Mouse (Mus musculus): ENCODE measurements around the gene Krtap1-5.

Gene Krtap1-5

DNA sequence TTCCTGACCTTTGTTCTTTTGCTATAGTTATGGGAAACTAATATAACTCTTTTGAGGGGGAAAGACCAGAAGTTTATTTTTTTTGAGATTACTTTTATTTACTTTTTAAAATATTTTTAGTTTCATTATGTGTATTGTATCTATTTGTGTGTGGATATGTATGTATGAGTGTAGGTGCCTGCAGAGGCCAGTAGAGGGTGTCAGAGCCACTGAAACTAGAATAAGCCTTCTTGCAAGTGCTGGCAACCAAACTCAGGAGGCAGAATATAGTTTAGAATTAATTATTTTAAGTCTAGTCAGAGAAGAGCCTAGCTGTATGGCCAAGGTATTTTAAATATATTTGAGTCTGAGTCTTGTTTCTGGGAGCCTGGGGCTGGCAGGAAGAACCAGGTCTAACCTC, 32.9 kb downstream of the Krtap1-5 start:
- DNase-seq (ENCODE audit: low spot score in 2 of 2): no peak

DNA sequence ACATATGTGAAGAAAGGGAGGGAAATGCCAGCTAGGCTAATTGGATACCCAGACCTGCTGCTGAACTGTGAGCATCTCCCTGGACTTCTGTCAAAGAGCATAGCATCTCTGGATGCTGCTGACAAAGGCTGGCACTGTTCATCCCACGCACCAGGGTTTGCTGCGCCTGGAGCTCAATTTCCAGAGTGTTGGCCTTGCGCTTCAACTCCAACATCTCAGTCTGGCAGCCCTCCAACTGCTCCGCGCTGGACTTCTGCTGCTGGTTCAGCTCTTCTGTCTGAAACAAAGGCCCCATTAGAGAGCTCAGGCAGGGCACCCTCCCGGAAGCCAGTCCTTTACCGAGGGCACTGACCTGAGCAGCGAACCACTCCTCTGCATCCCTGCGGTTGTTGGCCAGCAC, 41.1 kb downstream of the Krtap1-5 start:
- no peak for DNase-seq (ENCODE audit: low spot score in 2 of 2)
